Mouse (Mus musculus): Measurements from ENCODE around the gene Adam1a.
"Not testable (repeated sequence)": the region's sequence is repeated elsewhere in the genome, so short reads cannot be mapped to it uniquely, and the experiment has no call there.

The Adam1a gene

GRCm38 (mm10) chr5:121562436-121562835 lies 17.2 kb upstream of the Adam1a start:
- no peak for DNase-seq

- DNase-seq = no peak
Observed at GRCm38 (mm10) chr5:121549196-121549595, 3.9 kb upstream of the Adam1a start.

DNA sequence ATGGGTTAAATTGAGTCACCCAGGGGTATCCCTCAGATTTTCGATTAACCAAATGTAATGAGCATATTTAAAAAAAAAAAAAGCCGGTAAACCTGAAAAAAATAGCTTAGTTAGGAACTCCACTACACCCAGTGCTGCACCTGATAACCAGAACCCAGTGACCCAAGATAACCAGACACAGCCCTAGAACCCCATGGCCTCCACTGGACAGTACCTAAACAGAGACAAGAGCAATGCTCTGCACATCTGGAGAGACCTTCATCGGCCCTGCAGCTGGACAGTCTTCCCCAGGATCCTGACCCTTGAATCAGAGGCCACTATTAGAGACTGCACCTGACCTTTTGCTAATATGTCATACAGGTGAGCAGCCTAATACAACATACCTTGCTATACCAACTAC lies 1.8 kb upstream of the Adam1a start:
- no peak for DNase-seq

DNA sequence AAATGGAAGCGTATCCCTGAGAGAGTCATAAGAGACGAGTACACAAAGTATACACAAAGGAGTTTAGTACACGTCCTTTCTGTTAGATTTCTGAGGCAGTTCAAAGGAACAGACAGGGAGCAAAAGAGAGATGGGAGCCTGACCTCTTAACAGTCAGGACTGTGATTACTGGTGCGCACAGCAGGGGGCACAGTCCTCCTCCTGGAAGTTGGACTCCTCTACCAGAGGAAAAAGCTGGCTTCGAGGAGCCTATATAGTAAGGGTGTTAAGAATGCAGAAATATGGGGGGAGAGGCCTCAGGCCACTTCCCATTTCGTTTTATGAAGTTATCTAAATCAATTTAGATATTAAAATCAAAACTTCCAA lies 1.2 kb upstream of the Adam1a start:
- peak; percentile 71 for DNase-seq

- DNase-seq = peak; percentile 96
Observed at GRCm38 (mm10) chr5:121545793-121546529, 679 bp upstream of the Adam1a start, which contains the start of gene Mapkapk5. Gene Mapkapk5, minus strand, starts transcription at chr5:121545905.

- DNase-seq = no peak
Observed at GRCm38 (mm10) chr5:121543370-121543769, 1.9 kb downstream of the Adam1a start.

DNA sequence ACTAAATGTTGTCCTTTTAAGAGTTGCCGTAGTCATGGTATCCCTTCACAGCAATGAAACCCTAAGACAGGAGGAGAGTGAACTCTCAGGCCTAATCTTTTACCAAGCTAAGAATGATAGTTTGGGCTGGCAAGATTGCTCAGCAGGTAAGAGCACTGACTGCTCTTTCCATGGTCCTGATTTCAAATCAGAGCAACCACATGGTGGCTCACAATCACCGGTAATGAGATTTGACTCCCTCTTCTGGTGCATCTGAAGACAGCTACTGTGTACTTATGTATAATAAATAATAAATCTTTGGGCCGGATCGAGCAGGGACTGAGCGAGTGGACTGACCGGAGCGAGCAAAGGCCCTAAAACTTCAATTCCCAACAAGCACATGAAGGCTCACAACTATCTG lies 4.0 kb downstream of the Adam1a start:
- DNase-seq = no peak

GRCm38 (mm10) chr5:121540066-121540465 lies 5.2 kb downstream of the Adam1a start:
- no peak for DNase-seq

GRCm38 (mm10) chr5:121537588-121537987 lies 7.7 kb downstream of the Adam1a start:
- DNase-seq = no peak

- DNase-seq = no peak
Observed at GRCm38 (mm10) chr5:121536921-121537555, 8.2 kb downstream of the Adam1a start.

- DNase-seq = no peak
Observed at GRCm38 (mm10) chr5:121535116-121535515, 10.2 kb downstream of the Adam1a start.

GRCm38 (mm10) chr5:121534521-121534920 lies 10.8 kb downstream of the Adam1a start:
- DNase-seq = peak; percentile 12

DNA sequence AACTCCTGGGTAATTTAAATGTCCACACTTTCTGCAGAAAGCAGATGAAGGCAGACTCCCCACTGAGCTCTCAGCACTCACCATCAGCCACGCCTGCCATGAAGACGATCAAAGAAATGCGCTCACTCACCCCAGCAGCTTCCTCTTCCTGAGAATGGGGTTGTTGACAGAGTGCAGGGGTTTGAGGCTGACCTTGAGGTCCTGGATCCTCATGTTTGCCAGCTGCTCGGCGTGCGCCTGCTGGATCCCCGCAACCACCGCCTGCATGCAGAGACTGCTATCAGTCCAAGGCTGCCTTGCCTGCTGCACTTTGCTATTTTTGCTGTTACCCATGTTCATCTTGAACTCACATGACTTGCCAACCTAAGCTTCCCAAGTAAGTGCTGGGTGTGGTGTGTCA lies 18.3 kb downstream of the Adam1a start:
- peak; percentile 8 for DNase-seq

- DNase-seq = no peak
Observed at GRCm38 (mm10) chr5:121526526-121526925, 18.8 kb downstream of the Adam1a start.

DNA sequence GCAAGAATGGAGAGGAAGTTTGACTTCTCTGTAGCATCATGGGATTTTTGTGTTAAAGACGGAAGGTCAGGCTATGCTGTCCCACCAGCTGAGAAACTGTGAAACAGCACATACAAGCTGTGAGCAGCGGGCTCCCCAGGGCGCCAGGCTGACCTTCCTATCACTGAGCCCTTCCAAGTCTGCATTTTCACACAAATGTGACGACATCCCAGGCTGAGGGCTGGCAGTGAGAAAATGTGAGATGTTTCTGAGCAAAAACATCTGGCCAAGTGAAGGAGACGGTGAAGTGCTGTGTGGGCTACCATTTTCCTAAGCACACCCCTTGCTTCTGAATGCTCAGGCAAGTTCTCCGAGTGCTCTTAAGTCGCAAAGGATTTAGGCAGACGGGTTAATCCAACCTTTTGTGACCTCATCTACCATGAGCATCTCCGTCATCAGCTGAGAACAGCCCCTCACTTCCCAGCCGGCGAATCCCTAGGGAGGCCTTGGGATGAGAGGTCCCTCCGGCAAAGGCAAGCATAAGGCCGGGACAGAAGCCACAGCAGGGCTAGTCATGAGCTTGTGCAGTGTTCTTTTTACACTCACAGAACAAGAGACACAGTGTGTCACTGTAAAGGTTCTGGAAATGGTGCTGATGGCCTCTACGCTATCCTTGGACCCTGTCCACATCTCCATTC lies 19.4 kb downstream of the Adam1a start:
- no peak for DNase-seq

- DNase-seq = not testable (repeated sequence)
Observed at GRCm38 (mm10) chr5:121519758-121520157, 25.5 kb downstream of the Adam1a start.

GRCm38 (mm10) chr5:121518983-121519382 lies 26.3 kb downstream of the Adam1a start:
- DNase-seq = no peak

- no peak for DNase-seq
Observed at GRCm38 (mm10) chr5:121510009-121510408, 35.3 kb downstream of the Adam1a start.

DNA sequence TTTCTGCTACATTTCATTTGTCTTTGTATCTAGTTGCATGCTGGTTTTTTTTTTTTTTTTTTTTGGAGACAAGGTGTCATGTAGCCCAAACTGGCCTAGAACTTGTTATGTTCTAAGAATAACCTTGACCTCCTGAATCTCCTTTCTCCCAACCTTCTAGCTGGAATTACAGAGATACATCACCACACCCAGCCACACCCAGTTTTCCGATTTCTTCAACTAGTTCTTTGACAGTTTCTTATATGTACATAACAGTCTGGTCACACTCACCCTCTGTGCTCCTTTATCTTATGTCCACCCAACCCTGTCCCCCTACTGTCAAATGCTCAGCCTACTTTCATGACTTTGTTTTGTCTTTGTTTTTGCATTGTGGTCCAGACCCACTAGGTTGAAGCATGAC lies 38.4 kb downstream of the Adam1a start:
- no peak for DNase-seq

GRCm38 (mm10) chr5:121503231-121503630 lies 42.1 kb downstream of the Adam1a start, which contains the start of gene Adam1b:
Gene Adam1b, minus strand, starts transcription at chr5:121503435.
- DNase-seq = no peak

DNA sequence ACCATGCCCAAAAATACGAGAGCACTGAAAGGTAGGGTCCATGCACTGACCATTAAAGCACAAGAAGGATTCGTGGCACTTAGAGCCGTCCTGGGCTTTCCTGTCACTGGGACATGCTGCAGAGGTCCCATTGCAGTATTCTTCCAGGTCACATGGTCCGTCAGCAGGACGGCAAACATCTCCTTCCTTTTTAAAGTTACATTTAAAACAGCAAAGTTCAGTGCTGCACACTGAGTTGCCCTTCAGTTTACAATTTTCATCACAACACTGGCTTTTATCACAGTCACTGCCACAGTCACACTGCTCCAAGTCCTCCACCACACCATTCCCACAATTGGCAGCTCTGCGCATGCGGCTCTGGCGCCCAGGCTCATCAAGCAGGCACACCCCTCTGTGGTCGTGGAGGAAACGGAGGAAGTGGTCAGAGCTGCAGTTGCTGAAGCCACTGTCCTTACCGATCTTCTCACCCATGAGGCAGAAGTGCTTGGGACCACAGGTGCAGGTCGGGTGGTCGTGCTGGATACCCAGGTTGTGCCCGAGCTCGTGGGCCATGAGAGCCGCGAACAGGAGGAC lies 43.8 kb downstream of the Adam1a start:
- DNase-seq = not testable (repeated sequence)

- DNase-seq = no peak
Observed at GRCm38 (mm10) chr5:121500719-121501118, 44.6 kb downstream of the Adam1a start.

GRCm38 (mm10) chr5:121493305-121493704 lies 52.0 kb downstream of the Adam1a start:
- no peak for DNase-seq

- no peak for DNase-seq
Observed at GRCm38 (mm10) chr5:121484801-121485200, 60.5 kb downstream of the Adam1a start.

Data from embryo, embryonic 11 days (tissue).